Mouse (Mus musculus) megakaryocyte, adult 5-6 weeks (primary cell): ENCODE measurements around the gene Lcn6. TPM values are rescaled to one million over a fixed set of nuclear protein-coding genes. Genes with fewer than 3 reads are reported as not detected.
"Not testable (repeated sequence)": the region's sequence is repeated elsewhere in the genome, so short reads cannot be mapped to it uniquely, and the experiment has no call there.

Source experiments
- ATAC-seq: 2 replicates; pipeline ENCODE4 v1.8.0; 2016; ENCODE audit warnings: mild to moderate bottlenecking, inconsistent platforms; ENCODE audit not compliant: poor library complexity, severe bottlenecking
- total RNA-seq, 2 experiments: library from RNA; stranded (forward) in 1 of 2; stranded (reverse) in 1 of 2; fragments of 153-499, 151-499 nt in 1 of 2; fragments of 221-1000, 200-1000 nt in 1 of 2; gene quantifications; 2 replicates each; pipeline versions ENCODE4 v1.2.3 to v1.2.4; 2015 to 2017

Gene Lcn6
- total RNA-seq, 2 experiments from 2014 or later: not detected

DNA sequence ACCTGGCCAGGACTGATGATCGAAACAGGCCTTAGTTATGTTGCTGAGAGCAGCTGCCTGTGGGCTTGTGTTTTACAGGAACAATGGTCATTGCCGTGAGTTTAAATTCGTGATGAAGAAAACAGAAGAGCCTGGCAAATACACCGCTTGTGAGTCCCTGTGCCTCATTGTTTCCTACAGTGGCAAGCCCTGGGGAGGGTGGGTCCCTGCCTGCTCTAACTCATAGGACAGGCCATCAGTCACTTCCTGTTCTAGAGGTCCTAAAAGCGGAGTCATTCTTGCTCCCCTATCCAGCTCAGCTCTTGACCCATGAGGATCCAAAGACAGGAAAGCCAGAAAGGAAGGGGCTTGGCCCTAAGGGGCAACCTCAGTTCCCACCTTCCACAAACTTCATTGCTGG, 24.4 kb downstream of the Lcn6 start:
- no peak for ATAC-seq

DNA sequence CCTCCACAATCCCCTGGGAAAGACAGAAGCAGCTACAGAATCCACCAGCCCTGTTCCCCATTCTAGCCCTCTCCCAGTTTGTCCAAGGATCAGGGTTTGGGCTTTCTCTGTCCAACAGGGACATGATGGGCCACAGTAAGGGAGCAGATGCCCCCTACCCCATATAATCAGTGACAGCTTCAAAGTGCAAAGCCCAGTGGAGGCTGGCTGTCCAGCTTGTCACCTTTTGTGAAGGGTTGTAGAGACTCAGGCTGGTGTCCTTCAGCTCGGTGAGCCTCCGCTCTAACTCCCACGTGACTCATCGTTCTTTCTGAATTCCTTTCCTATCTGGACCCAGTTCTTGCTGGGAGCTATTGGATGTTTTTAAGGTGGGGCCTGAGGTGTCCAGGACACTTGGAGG, 27.1 kb downstream of the Lcn6 start:
- no peak for ATAC-seq

DNA sequence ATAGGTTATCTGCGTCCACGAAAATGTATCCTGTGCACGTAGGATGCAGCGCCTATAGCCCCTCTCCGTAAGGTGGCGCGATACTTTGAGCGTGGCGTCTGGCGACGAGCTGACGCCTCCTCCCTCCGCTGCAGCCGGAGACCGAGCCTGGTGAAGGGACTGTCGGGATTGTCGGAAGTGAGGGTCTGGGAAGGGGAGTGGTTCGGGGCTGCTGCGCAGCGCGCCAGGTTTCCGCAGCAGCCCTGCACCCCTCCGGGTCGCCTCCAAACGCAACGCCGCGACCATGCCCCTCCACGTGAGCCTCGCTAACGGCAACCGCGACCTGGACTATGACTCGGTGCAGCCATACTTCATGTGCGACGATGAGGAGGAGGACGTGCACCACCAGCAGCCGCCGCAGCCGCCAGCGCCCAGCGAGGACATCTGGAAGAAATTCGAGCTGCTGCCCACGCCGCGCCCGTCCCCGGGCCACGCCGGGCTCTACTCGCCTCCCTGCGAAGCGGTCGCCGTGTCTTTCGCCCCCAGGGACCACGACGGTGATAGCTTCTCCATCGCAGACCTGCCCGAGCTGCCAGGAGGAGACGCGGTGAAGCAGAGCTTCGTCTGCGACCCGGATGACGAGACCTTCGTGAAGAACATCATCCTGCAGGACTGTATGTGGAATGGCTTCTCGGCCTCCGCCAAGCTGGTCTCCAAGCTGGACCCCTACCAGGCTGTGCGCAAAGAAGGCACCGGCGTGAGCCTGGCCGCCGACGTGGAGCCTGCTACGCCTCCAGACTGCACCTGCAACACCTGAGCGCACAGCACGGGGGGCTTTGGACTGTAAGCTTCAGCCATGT, 30.3 kb downstream of the Lcn6 start, which contains the start of gene Bmyc:
TSS of gene Bmyc (plus strand) at position 97 of the 839 bp plus-strand sequence.
- peak; percentile 84 for ATAC-seq

DNA sequence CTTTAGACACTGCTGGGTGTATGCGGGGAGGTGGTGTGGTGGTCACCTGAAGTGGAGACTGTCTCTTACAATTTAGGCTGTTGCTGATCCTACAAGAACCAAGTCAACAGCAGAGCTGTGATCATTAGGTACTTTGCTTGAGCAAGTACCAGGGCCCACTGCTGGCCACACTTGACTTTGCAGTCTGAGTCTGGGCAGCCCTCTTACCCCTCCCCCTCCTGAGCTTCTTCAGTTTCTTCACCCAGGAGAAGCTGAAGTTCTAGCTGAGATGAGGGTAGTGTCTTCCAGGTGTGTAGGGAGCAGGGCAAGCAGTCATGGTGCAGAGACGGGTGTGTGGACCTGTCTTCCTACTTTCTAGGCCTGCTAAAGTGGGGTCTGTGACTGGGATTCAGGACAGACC, 31.5 kb downstream of the Lcn6 start:
- no peak for ATAC-seq

DNA sequence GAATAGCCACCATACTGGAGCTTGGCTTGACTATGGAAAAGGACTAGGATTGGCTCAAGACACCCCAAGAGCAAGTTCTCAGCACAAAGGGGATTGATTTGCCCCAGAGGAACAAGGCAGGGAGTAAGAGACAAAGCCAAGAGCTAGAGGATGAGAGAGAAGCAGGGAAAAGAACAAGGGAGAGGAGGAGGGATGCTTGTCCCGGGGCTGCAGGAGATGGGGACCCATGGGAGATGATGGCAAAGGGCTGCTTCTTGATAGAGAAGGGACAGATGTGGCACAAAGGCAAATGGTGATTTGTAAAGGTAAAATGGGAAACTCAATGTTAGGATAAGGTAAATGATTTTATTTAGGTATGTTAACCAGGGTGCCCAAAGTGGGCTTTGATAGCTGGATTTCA, 32.5 kb downstream of the Lcn6 start:
- not testable (repeated sequence) for ATAC-seq

DNA sequence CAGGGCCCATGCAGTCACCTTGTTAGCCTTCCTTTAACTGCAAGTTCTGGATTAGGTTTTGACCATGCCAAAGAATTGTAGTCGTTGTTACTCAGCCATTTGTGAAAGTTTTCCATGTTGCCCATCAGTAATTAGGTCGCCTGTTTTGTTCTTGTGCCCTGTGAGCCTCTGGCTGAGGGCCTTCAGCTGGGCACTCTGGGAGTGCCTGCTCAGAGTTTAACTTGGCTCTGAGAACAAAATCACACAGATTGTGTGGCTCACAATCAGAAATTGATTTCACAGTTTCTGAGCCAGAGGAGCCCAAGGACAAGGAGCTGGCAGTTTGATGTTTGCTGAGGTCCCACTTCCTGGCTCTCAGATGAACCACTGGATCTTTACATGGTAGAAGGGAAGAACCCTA, 33.2 kb downstream of the Lcn6 start:
- not testable (repeated sequence) for ATAC-seq

DNA sequence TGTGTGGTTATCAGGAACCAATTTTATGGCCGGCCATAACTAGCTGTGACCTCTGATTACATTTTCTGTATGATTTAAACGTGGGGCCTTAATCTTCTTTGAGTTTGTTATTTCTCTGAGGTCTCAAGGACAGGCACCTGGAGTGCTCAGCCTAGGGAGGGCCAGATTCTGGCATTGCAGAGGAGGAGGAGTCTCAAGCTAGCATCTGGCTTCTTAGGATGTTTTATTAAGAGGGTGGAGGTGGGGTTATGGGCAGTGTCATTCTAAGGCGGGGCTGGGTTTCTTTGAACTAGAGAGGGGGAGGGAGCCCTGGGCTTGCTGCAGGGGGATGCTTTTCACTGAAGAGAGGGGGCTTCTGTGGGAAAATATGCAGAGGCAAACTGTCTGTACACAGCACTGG, 35.1 kb downstream of the Lcn6 start:
- not testable (repeated sequence) for ATAC-seq

DNA sequence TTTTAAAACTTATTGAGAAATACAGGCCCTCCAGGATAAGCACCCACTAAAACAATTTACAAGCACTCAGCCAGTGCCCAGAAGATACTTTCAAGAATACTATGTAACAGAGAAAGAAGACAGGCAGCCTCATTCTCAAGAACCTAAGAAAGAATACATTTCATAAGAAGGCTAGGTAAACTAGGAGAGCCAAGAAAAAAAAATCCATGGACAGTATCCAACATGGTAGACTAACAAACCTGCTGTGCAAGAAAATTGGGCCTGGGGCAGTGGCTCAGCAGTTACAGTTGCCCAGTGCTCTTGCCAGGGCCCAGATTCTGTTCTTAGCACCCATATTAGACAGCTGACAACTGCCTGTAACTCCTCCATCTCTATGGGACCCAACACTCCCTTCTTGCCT, 40.6 kb downstream of the Lcn6 start:
- ATAC-seq: no peak

Other genes with a start within 250 kb of the Lcn6 start
- gene Abca2, start 248.1 kb upstream of the Lcn6 start, total RNA-seq (2015): 25.5 and 33.3 TPM in 2 replicates
- gene Abca2, start 248.1 kb upstream of the Lcn6 start, total RNA-seq (2017): 12.0 and 13.0 TPM in 2 replicates
- not detected in 2 replicates for gene Clic3, start 219.9 kb upstream of the Lcn6 start, total RNA-seq (2015)
- not detected in 2 replicates for gene Clic3, start 219.9 kb upstream of the Lcn6 start, total RNA-seq (2017)
- 36.3 and 36.5 TPM in 2 replicates for gene Paxx, start 215.7 kb upstream of the Lcn6 start, total RNA-seq (2015)
- gene Paxx, start 215.7 kb upstream of the Lcn6 start, total RNA-seq (2017): 25.7 and 29.6 TPM in 2 replicates
- gene Ptgds, start 206.7 kb upstream of the Lcn6 start, total RNA-seq (2015): not detected in 2 replicates
- not detected in 2 replicates for gene Ptgds, start 206.7 kb upstream of the Lcn6 start, total RNA-seq (2017)
- not detected in 2 replicates for gene Lcn12, start 182.9 kb upstream of the Lcn6 start, total RNA-seq (2015)
- not detected in 2 replicates for gene Lcn12, start 182.9 kb upstream of the Lcn6 start, total RNA-seq (2017)
- gene Fbxw5, start 176.0 kb upstream of the Lcn6 start, total RNA-seq (2015): 23.4 and 32.3 TPM in 2 replicates
- 15.5 and 19.8 TPM in 2 replicates for gene Fbxw5, start 176.0 kb upstream of the Lcn6 start, total RNA-seq (2017)
- gene C8g, start 175.1 kb upstream of the Lcn6 start, total RNA-seq (2015): 0.18 and 2.1 TPM in 2 replicates
- 0.44 and 1.2 TPM in 2 replicates for gene C8g, start 175.1 kb upstream of the Lcn6 start, total RNA-seq (2017)
- gene Traf2, start 129.8 kb upstream of the Lcn6 start, total RNA-seq (2015): 9.1 and 9.4 TPM in 2 replicates
- 12.6 and 15.3 TPM in 2 replicates for gene Traf2, start 129.8 kb upstream of the Lcn6 start, total RNA-seq (2017)
- 155 and 171 TPM in 2 replicates for gene Edf1, start 118.9 kb upstream of the Lcn6 start, total RNA-seq (2015)
- gene Edf1, start 118.9 kb upstream of the Lcn6 start, total RNA-seq (2017): 133 and 145 TPM in 2 replicates
- gene Mamdc4, start 101.9 kb upstream of the Lcn6 start, total RNA-seq (2015): 0.09 and 2.3 TPM in 2 replicates
- 0.15 and 5.0 TPM in 2 replicates for gene Mamdc4, start 101.9 kb upstream of the Lcn6 start, total RNA-seq (2017)
- 12.7 and 15.1 TPM in 2 replicates for gene Phpt1, start 101.6 kb upstream of the Lcn6 start, total RNA-seq (2015)
- gene Phpt1, start 101.6 kb upstream of the Lcn6 start, total RNA-seq (2017): 8.4 and 11.8 TPM in 2 replicates
- gene Ajm1, start 95.0 kb upstream of the Lcn6 start, total RNA-seq (2015): not detected in 2 replicates
- gene Ajm1, start 95.0 kb upstream of the Lcn6 start, total RNA-seq (2017): not detected in 2 replicates
- 18.3 and 25.7 TPM in 2 replicates for gene Rabl6, start 68.3 kb upstream of the Lcn6 start, total RNA-seq (2015)
- gene Rabl6, start 68.3 kb upstream of the Lcn6 start, total RNA-seq (2017): 34.0 and 43.0 TPM in 2 replicates
- gene Ccdc183, start 59.1 kb upstream of the Lcn6 start, total RNA-seq (2015): not detected in 2 replicates
- gene Ccdc183, start 59.1 kb upstream of the Lcn6 start, total RNA-seq (2017): not detected in 2 replicates
- 8.4 and 19.2 TPM in 2 replicates for gene Tmem141, start 54.8 kb upstream of the Lcn6 start, total RNA-seq (2015)
- 18.5 and 25.2 TPM in 2 replicates for gene Tmem141, start 54.8 kb upstream of the Lcn6 start, total RNA-seq (2017)
- gene Fcna, start 48.8 kb upstream of the Lcn6 start, total RNA-seq (2015): 1.1 and 1.9 TPM in 2 replicates
- gene Fcna, start 48.8 kb upstream of the Lcn6 start, total RNA-seq (2017): 2.2 and 3.2 TPM in 2 replicates
- gene Lcn8, start 23.7 kb upstream of the Lcn6 start, total RNA-seq (2015): not detected in 2 replicates
- not detected in 2 replicates for gene Lcn8, start 23.7 kb upstream of the Lcn6 start, total RNA-seq (2017)
- gene Lcn5, start 18.8 kb upstream of the Lcn6 start, total RNA-seq (2015): not detected in 2 replicates
- gene Lcn5, start 18.8 kb upstream of the Lcn6 start, total RNA-seq (2017): not detected in 2 replicates
- not detected in 2 replicates for gene Lcn10, start 5.9 kb downstream of the Lcn6 start, total RNA-seq (2015)
- not detected in 2 replicates for gene Lcn10, start 5.9 kb downstream of the Lcn6 start, total RNA-seq (2017)
- gene Obp2a, start 23.3 kb downstream of the Lcn6 start, total RNA-seq (2015): not detected in 2 replicates
- not detected in 2 replicates for gene Obp2a, start 23.3 kb downstream of the Lcn6 start, total RNA-seq (2017)
- 24.4 and 25.9 TPM in 2 replicates for gene Bmyc, start 30.0 kb downstream of the Lcn6 start, total RNA-seq (2015)
- gene Bmyc, start 30.0 kb downstream of the Lcn6 start, total RNA-seq (2017): 7.6 and 9.3 TPM in 2 replicates
- gene Obp2b, start 60.2 kb downstream of the Lcn6 start, total RNA-seq (2015): not detected in 2 replicates
- not detected in 2 replicates for gene Obp2b, start 60.2 kb downstream of the Lcn6 start, total RNA-seq (2017)
- gene Lcn3, start 88.8 kb downstream of the Lcn6 start, total RNA-seq (2015): not detected in 2 replicates
- not detected in 2 replicates for gene Lcn3, start 88.8 kb downstream of the Lcn6 start, total RNA-seq (2017)
- gene Lcn11, start 100.2 kb downstream of the Lcn6 start, total RNA-seq (2015): not detected in 2 replicates
- gene Lcn11, start 100.2 kb downstream of the Lcn6 start, total RNA-seq (2017): not detected in 2 replicates
- gene Gm13539, start 105.5 kb downstream of the Lcn6 start, total RNA-seq (2015): not detected in 2 replicates
- gene Gm13539, start 105.5 kb downstream of the Lcn6 start, total RNA-seq (2017): not detected in 2 replicates
- not detected in 2 replicates for gene Glt6d1, start 139.1 kb downstream of the Lcn6 start, total RNA-seq (2015)
- gene Glt6d1, start 139.1 kb downstream of the Lcn6 start, total RNA-seq (2017): not detected in 2 replicates
- gene Lcn9, start 146.4 kb downstream of the Lcn6 start, total RNA-seq (2015): not detected in 2 replicates
- gene Lcn9, start 146.4 kb downstream of the Lcn6 start, total RNA-seq (2017): not detected in 2 replicates
- gene Sohlh1, start 170.5 kb downstream of the Lcn6 start, total RNA-seq (2015): not detected in 2 replicates
- not detected in 2 replicates for gene Sohlh1, start 170.5 kb downstream of the Lcn6 start, total RNA-seq (2017)
- not detected in 2 replicates for gene Kcnt1, start 186.9 kb downstream of the Lcn6 start, total RNA-seq (2015)
- gene Kcnt1, start 186.9 kb downstream of the Lcn6 start, total RNA-seq (2017): not detected in 2 replicates